Mouse (Mus musculus) lung, postnatal 0 days (tissue): ENCODE results near the gene Gpd2. TPM values are rescaled to one million over a fixed set of nuclear protein-coding genes. Genes with fewer than 3 reads are reported as not detected.

Experiments used
- ATAC-seq: fragments of 200-750 bp; cut with Nextera tagmentation; 2 replicates; pipeline ENCODE4 v1.8.0; 2017; ENCODE audit warnings: moderate library complexity
- DNase-seq: peaks from one replicate; pipeline ENCODE4 v3.0.0-alpha.2; 2016; ENCODE audit warnings: low spot score
- H3K27ac ChIP-seq: fragments of 300-500 bp; sonication (generic); 2 replicates; pipeline ENCODE4 v1.5.1; 2014; ENCODE audit warnings: antibody characterized with exemption, mild to moderate bottlenecking, low read length, mixed read lengths
- H3K27me3 ChIP-seq: fragments of 300-500 bp; sonication (generic); replicated peaks from 2 replicates; pipeline ENCODE4 v1.6.1; 2014; ENCODE audit warnings: low read length, mixed read lengths; ENCODE audit not compliant: insufficient read depth
- H3K36me3 ChIP-seq: fragments of 300-500 bp; sonication (generic); 2 replicates; pipeline ENCODE4 v1.6.1; 2014; ENCODE audit warnings: low read length, mixed read lengths; ENCODE audit not compliant: insufficient read depth
- H3K4me1 ChIP-seq: fragments of 300-500 bp; sonication (generic); 2 replicates; pipeline ENCODE4 v1.6.1; 2014; ENCODE audit warnings: antibody characterized with exemption, low read depth, low read length, mixed read lengths; ENCODE audit not compliant: insufficient read depth
- H3K4me2 ChIP-seq: fragments of 300-500 bp; sonication (generic); replicated peaks from 2 replicates; pipeline ENCODE4 v1.6.1; 2014; ENCODE audit warnings: low read depth, mild to moderate bottlenecking, low read length, moderate library complexity, mixed read lengths
- H3K4me3 ChIP-seq: fragments of 300-500 bp; sonication (generic); 2 replicates; pipeline ENCODE4 v1.5.1; 2014; ENCODE audit warnings: low read depth, low read length
- H3K9ac ChIP-seq: fragments of 300-500 bp; sonication (generic); replicated peaks from 2 replicates; pipeline ENCODE4 v1.6.1; 2014; ENCODE audit warnings: low read depth, mild to moderate bottlenecking
- H3K9me3 ChIP-seq: fragments of 300-500 bp; sonication (generic); 2 replicates; pipeline ENCODE4 v1.6.1; 2016; ENCODE audit warnings: low read length, mixed read lengths
- CTCF ChIP-seq: IDR thresholded peaks from 2 replicates; pipeline ENCODE4 v1.5.1; 2016; ENCODE audit warnings: antibody characterized with exemption, mild to moderate bottlenecking
- EP300 ChIP-seq: IDR thresholded peaks from 2 replicates; pipeline ENCODE4 v1.6.1; 2016; ENCODE audit warnings: antibody characterized with exemption, mild to moderate bottlenecking, control low read depth
- WGBS: fragments of 180-500 bp; shearing (Covaris S2); extraction: QIAGEN DNeasy Blood & Tissue Kit; methylation state at CpG from one replicate; pipeline ENCODE4 v1.1.7; 2014; 5-methylcytosine and 5-hydroxymethylcytosine counted together
- polyA plus RNA-seq: library from polyadenylated mRNA; unstranded; fragments of >200 nt; fragmentation: Nextera tagmentation; extraction: Ambion mirVana; gene quantifications from 2 replicates; pipeline ENCODE4 v1.2.1, GENCODE M21; 2015

Gene Gpd2
- polyA plus RNA-seq, 1 experiment from 2014 or later = 12.9 TPM

- no peak for DNase-seq
- H3K4me2 ChIP-seq = no peak overlapping the region
- H3K4me1 ChIP-seq = no peaks in the 10 kb centered on the region
- WGBS = 82% methylated on average over 8 of the region's 8 CpGs
- H3K36me3 ChIP-seq = no peaks in the 10 kb centered on the region
- no peaks in the 10 kb centered on the region for H3K27me3 ChIP-seq
- H3K9ac ChIP-seq = no peak overlapping the region
- TF ChIP-seq EP300 = no peak
- no peak for TF ChIP-seq CTCF
- H3K4me3 ChIP-seq = no peak overlapping the region
- ATAC-seq = no peak
- no peaks in the 10 kb centered on the region for H3K9me3 ChIP-seq
- no peak overlapping the region for H3K27ac ChIP-seq
These were observed 5.1 kb upstream of the Gpd2 start for GRCm38 (mm10) chr2:57232328-57232727.

GRCm38 (mm10) chr2:57236246-57236645, 1.2 kb upstream of the Gpd2 start:
- H3K4me2 ChIP-seq = no peak overlapping the region
- H3K9me3 ChIP-seq = no peaks in the 10 kb centered on the region
- H3K27ac ChIP-seq = no peak overlapping the region
- DNase-seq (no peak), ATAC-seq (no peak)
- TF ChIP-seq EP300 (no peak), CTCF (no peak)
- no peak overlapping the region for H3K4me3 ChIP-seq
- no peaks in the 10 kb centered on the region for H3K27me3 ChIP-seq
- no peak overlapping the region for H3K9ac ChIP-seq
- H3K36me3 ChIP-seq = no peaks in the 10 kb centered on the region
- H3K4me1 ChIP-seq = no peaks in the 10 kb centered on the region
- WGBS = 40% methylated on average over 2 of the region's 2 CpGs

GRCm38 (mm10) chr2:57237026-57237425, 409 bp upstream of the Gpd2 start:
- peak; percentile 20 for DNase-seq

GRCm38 (mm10) chr2:57237920-57238613, 632 bp downstream of the Gpd2 start:
- Histone ChIP-seq H3K27ac (peak overlapping the region; percentile 93), H3K9me3 (no peaks in the 10 kb centered on the region), H3K4me1 (no peaks in the 10 kb centered on the region), H3K9ac (peak overlapping the region; percentile 91), H3K27me3 (no peaks in the 10 kb centered on the region), H3K36me3 (no peaks in the 10 kb centered on the region), H3K4me2 (peak overlapping the region; percentile 79), H3K4me3 (peak overlapping the region; percentile 83)
- DNase-seq (peak; percentile 93), ATAC-seq (peak; percentile 96)
- TF ChIP-seq CTCF (0 out of 2 replicates have a peak, but pooled peaks have one; percentile 5), EP300 (0 out of 2 replicates have a peak, but pooled peaks have one; percentile 1)
- 1% methylated on average over 49 of the region's 69 CpGs for WGBS

More at GRCm38 (mm10) chr2:57237026-57237425, 409 bp upstream of the Gpd2 start:
- H3K27ac ChIP-seq = no peak overlapping the region
- 35% methylated on average over 6 of the region's 6 CpGs for WGBS
- no peaks in the 10 kb centered on the region for H3K4me1 ChIP-seq
- H3K9me3 ChIP-seq = no peaks in the 10 kb centered on the region
- H3K4me3 ChIP-seq = peak overlapping the region; percentile 83; the same call in 1 of the 2 replicates
- no peak for TF ChIP-seq CTCF
- TF ChIP-seq EP300 = no peak
- H3K36me3 ChIP-seq = no peaks in the 10 kb centered on the region
- no peaks in the 10 kb centered on the region for H3K27me3 ChIP-seq
- H3K4me2 ChIP-seq = peak overlapping the region; percentile 79; the same call in 1 of the 2 replicates
- no peak for ATAC-seq
- 0 out of 2 replicates have a peak overlapping the region, but pooled peaks have one; percentile 91 for H3K9ac ChIP-seq

- peak overlapping the region; percentile 93 for H3K27ac ChIP-seq
- H3K4me3 ChIP-seq = peak overlapping the region; percentile 83
- peak overlapping the region; percentile 79 for H3K4me2 ChIP-seq
- no peaks in the 10 kb centered on the region for H3K27me3 ChIP-seq
- TF ChIP-seq CTCF (no peak), EP300 (no peak)
- no peaks in the 10 kb centered on the region for H3K4me1 ChIP-seq
- H3K36me3 ChIP-seq = no peaks in the 10 kb centered on the region
- DNase-seq (peak; percentile 62), ATAC-seq (no peak; the same call in 1 of the 2 replicates)
- peak overlapping the region; percentile 91 for H3K9ac ChIP-seq
- WGBS = 5% methylated on average over 17 of the region's 17 CpGs
- H3K9me3 ChIP-seq = no peaks in the 10 kb centered on the region
These were observed 1.3 kb downstream of the Gpd2 start for GRCm38 (mm10) chr2:57238614-57239165.

- ATAC-seq = no peak
- WGBS = 27% methylated on average over 2 of the region's 2 CpGs
- TF ChIP-seq CTCF (no peak), EP300 (no peak)
- H3K9me3 ChIP-seq = no peaks in the 10 kb centered on the region
- no peak for DNase-seq
- no peaks in the 10 kb centered on the region for H3K27me3 ChIP-seq
- no peak overlapping the region for H3K9ac ChIP-seq
- H3K27ac ChIP-seq = no peak overlapping the region
- no peak overlapping the region; the same call in 1 of the 2 replicates for H3K4me2 ChIP-seq
- H3K4me3 ChIP-seq = no peak overlapping the region
- H3K4me1 ChIP-seq = no peaks in the 10 kb centered on the region
- no peaks in the 10 kb centered on the region for H3K36me3 ChIP-seq
These were observed 1.9 kb downstream of the Gpd2 start for GRCm38 (mm10) chr2:57239356-57239755.
